Mouse (Mus musculus): Measurements from ENCODE around the gene Cd300ld2. TPM values are rescaled to one million over a fixed set of nuclear protein-coding genes. Genes with fewer than 3 reads are reported as not detected.

The Cd300ld2 gene
- total RNA-seq, 2 experiments from 2014 or later, result not detected

Other genes with a start within 250 kb of the Cd300ld2 start
- not detected for gene Btbd17, start 220.2 kb downstream of the Cd300ld2 start, total RNA-seq (2021)
- not detected for gene Gpr142, start 217.3 kb downstream of the Cd300ld2 start, total RNA-seq (2021)
- 10 to 100 TPM; 10.2 to 11.2 TPM for gene Gprc5c, start 165.0 kb downstream of the Cd300ld2 start, total RNA-seq (2021)
- gene Cd300a, start 126.2 kb downstream of the Cd300ld2 start, total RNA-seq (2021), result 1 to 10 TPM; 1.6 to 1.8 TPM
- 1 to 10 TPM in 1 of 2 experiments, under 1 TPM in 1; 0.75 to 1.7 TPM for gene Cd300lb, start 81.8 kb downstream of the Cd300ld2 start, total RNA-seq (2021)
- gene Cd300c, start 47.0 kb downstream of the Cd300ld2 start, total RNA-seq (2021), result not detected
- 1 to 10 TPM; 1.5 to 1.6 TPM for gene Cd300ld, start 26.3 kb downstream of the Cd300ld2 start, total RNA-seq (2021)
- gene Cd300c2, start 14.3 kb downstream of the Cd300ld2 start, total RNA-seq (2021), result 1 to 10 TPM; 2.4 to 3.4 TPM
- gene Cd300ld4, start 10.8 kb upstream of the Cd300ld2 start, total RNA-seq (2021), result not detected
- gene Cd300ld5, start 21.6 kb upstream of the Cd300ld2 start, total RNA-seq (2021), result 1 to 10 TPM; 5.5 to 7.7 TPM
- gene Cd300ld3, start 32.2 kb upstream of the Cd300ld2 start, total RNA-seq (2021), result 10 to 100 TPM in 1 of 2 experiments, 1 to 10 TPM in 1; 8.3 to 10.1 TPM
- under 1 TPM; 0.22 to 0.49 TPM for gene Cd300e, start 46.0 kb upstream of the Cd300ld2 start, total RNA-seq (2021)
- under 1 TPM; 0.54 to 0.72 TPM for gene Rab37, start 75.2 kb upstream of the Cd300ld2 start, total RNA-seq (2021)
- gene Cd300lf, start 117.8 kb upstream of the Cd300ld2 start, total RNA-seq (2021), result under 1 TPM; 0.08 to 0.33 TPM
- gene Slc9a3r1, start 147.1 kb upstream of the Cd300ld2 start, total RNA-seq (2021), result 10 to 100 TPM in 1 of 2 experiments, 1 to 10 TPM in 1; 9.9 to 10.5 TPM
- gene Tmem104, start 171.3 kb upstream of the Cd300ld2 start, total RNA-seq (2021), result 10 to 100 TPM; 10.4 to 12.5 TPM
- 10 to 100 TPM; 19.8 to 28.0 TPM for gene Nat9, start 171.7 kb upstream of the Cd300ld2 start, total RNA-seq (2021)